Mouse (Mus musculus): Measurements from ENCODE around the gene Nusap1. TPM values are rescaled to one million over a fixed set of nuclear protein-coding genes. Genes with fewer than 3 reads are reported as not detected.

The Nusap1 gene
- polyA plus RNA-seq, 2 experiments: 45.1 to 88.3 TPM

DNA sequence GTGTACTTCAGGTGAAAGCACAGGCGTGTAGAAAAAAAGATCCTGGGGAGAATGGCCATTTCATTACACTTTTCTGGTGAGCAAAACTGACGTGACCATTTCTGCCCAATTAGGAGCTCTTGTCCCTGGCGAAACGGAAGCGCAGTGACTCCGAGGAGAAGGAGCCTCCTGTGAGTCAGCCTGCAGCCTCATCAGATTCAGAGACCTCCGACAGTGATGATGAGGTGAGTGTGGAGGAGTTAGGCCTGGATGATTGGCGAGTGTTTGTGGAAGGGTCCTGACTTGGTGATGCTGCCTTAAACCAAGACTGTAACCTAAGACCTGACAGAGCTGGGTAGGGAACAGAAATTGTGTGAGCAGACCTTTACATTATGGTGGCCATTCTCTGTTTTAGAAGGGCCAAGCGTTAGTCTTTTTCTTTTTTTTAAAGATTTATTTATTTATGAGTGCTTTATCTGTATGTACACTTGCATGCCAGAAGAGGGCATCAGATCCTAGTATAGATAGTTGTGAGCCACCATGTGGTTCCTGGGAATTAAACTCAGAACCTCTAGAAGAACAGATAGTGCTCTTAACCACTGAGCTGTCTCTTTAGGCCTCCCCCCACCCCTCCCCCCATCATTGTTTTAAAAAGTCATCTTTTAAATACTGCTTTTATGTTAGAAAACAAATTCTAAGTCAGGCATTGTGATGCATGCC is 74.1 kb downstream of the Nusap1 start:
- Histone ChIP-seq H3K36me3 (replicated peaks; ENCODE audit: control insufficient read depth, insufficient read depth, low read depth) (peaks cover 2% of the 10 kb centered on the region; the same call in 1 of the 2 replicates), H3K4me2 (ENCODE audit: low read depth) (no peak overlapping the region), H3K27ac (no peak overlapping the region), H3K4me3 (ENCODE audit: insufficient read depth in 1 of 2, low read depth in 2 of 2, low read length in 2 of 2) (no peak overlapping the region), H3K4me1 (replicated peaks; ENCODE audit: control insufficient read depth in 2 of 2, insufficient read depth in 2 of 2, low read length in 1 of 2) (no peaks in the 10 kb centered on the region), H3K9ac (replicated peaks) (no peak overlapping the region), H3K9me3 (ENCODE audit: control insufficient read depth, low read length) (no peaks in the 10 kb centered on the region), H3K27me3 (ENCODE audit: control insufficient read depth, insufficient read depth, low read length) (no peaks in the 10 kb centered on the region)
- ATAC-seq (ENCODE audit: insufficient read depth): no peak
- TF ChIP-seq EP300 (IDR thresholded peaks at IDR 0.05; ENCODE audit: low read depth) (no peak), CTCF (IDR thresholded peaks at IDR 0.05; ENCODE audit: low read depth) (peak; percentile 27; the same call in 1 of the 2 replicates)
- no peak for DNase-seq (ENCODE audit: low read depth in 3 of 3, low spot score in 3 of 3)
- 77% methylated on average over 9 of the region's 9 CpGs for WGBS (ENCODE audit: insufficient replicate concordance)

DNA sequence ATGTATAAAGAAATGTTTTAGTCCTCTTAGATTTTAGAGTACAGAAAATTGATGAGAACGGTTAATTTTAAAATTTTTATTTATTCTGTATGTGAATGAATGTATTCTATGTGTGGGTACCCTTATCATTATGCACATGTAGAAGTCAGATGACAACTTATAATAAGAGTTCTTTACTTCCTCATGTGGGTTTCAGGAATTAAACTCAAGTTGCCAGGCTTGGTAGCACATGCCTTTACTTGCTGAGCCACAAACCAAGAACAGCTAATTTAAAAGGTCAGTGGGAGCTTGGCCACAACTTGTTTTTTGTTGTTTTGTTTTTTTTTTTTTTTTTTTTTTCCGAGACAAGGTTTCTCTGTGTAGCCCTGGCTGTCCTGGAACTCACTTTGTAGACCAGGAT is 76.7 kb downstream of the Nusap1 start:
- ATAC-seq (ENCODE audit: insufficient read depth) (no peak), DNase-seq (ENCODE audit: low read depth in 3 of 3, low spot score in 3 of 3) (no peak)
- TF ChIP-seq EP300 (IDR thresholded peaks at IDR 0.05; ENCODE audit: low read depth) (no peak), CTCF (IDR thresholded peaks at IDR 0.05; ENCODE audit: low read depth) (no peak)

DNA sequence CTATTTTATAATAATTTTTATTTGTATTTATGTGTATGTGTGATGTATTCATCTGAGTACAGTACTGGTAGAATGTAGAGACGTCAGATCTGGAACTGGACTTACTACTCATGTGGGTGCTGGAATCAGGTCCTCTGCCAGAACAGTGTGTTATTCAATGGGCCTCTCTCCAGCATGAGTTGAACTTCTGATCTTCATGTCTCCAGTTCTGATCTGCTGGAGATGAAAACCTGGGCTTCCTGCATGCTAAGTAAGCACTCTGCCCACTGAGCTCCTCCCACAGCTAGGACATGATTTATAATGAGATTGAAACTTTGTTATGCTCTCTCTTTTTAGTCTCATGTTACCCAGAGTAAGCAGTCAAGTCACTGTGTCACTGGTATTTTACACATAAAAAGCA is 78.0 kb downstream of the Nusap1 start:
- Histone ChIP-seq H3K27ac (no peak overlapping the region), H3K9me3 (ENCODE audit: control insufficient read depth, low read length) (no peaks in the 10 kb centered on the region), H3K36me3 (replicated peaks; ENCODE audit: control insufficient read depth, insufficient read depth, low read depth) (peaks cover 3% of the 10 kb centered on the region; the same call in 1 of the 2 replicates), H3K4me3 (ENCODE audit: insufficient read depth in 1 of 2, low read depth in 2 of 2, low read length in 2 of 2) (no peak overlapping the region), H3K9ac (replicated peaks) (no peak overlapping the region), H3K4me1 (replicated peaks; ENCODE audit: control insufficient read depth in 2 of 2, insufficient read depth in 2 of 2, low read length in 1 of 2) (no peaks in the 10 kb centered on the region), H3K4me2 (ENCODE audit: low read depth) (no peak overlapping the region), H3K27me3 (ENCODE audit: control insufficient read depth, insufficient read depth, low read length) (no peaks in the 10 kb centered on the region)
- 48% methylated on average over 1 of the region's 1 CpGs for WGBS (ENCODE audit: insufficient replicate concordance)
- no peak for ATAC-seq (ENCODE audit: insufficient read depth)
- no peak for TF ChIP-seq EP300 (IDR thresholded peaks at IDR 0.05; ENCODE audit: low read depth)
- no peak for TF ChIP-seq CTCF (IDR thresholded peaks at IDR 0.05; ENCODE audit: low read depth)
- DNase-seq (ENCODE audit: low read depth in 3 of 3, low spot score in 3 of 3): no peak

More for the DNA sequence above, 76.7 kb downstream of the Nusap1 start:
- WGBS (ENCODE audit: insufficient replicate concordance): 58% methylated on average over 2 of the region's 2 CpGs
- H3K9me3 ChIP-seq (ENCODE audit: control insufficient read depth, low read length): no peaks in the 10 kb centered on the region
- no peak overlapping the region for H3K4me3 ChIP-seq (ENCODE audit: insufficient read depth in 1 of 2, low read depth in 2 of 2, low read length in 2 of 2)
- no peaks in the 10 kb centered on the region for H3K4me1 ChIP-seq (replicated peaks; ENCODE audit: control insufficient read depth in 2 of 2, insufficient read depth in 2 of 2, low read length in 1 of 2)
- H3K27ac ChIP-seq: no peak overlapping the region
- peaks cover 2% of the 10 kb centered on the region; the same call in 1 of the 2 replicates for H3K36me3 ChIP-seq (replicated peaks; ENCODE audit: control insufficient read depth, insufficient read depth, low read depth)
- no peak overlapping the region for H3K9ac ChIP-seq (replicated peaks)
- no peaks in the 10 kb centered on the region for H3K27me3 ChIP-seq (ENCODE audit: control insufficient read depth, insufficient read depth, low read length)
- no peak overlapping the region for H3K4me2 ChIP-seq (ENCODE audit: low read depth)

DNA sequence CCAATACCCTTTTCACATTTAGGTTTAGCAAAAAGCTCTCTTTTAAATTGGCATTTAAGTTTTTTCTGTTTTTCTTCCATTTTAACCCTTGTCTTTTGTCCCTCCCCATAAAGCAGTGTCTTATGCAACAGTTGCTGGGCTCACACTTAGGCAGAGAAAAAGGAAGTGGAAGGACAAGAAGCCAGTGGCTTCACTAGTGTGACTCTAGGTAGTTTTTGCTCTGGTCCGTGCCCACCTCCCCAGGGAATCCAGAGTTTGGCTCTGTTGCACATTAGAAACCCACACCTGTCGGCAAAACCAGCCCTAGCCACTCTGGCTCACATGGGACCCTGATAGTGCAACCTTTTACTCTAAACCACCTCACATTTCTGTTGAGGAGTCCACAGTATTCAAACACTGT is 80.4 kb downstream of the Nusap1 start:
- TF ChIP-seq EP300 (IDR thresholded peaks at IDR 0.05; ENCODE audit: low read depth) (no peak), CTCF (IDR thresholded peaks at IDR 0.05; ENCODE audit: low read depth) (no peak)
- ATAC-seq (ENCODE audit: insufficient read depth) (no peak), DNase-seq (ENCODE audit: low read depth in 3 of 3, low spot score in 3 of 3) (no peak)
- 57% methylated on average over 2 of the region's 2 CpGs for WGBS (ENCODE audit: insufficient replicate concordance)
- Histone ChIP-seq H3K36me3 (replicated peaks; ENCODE audit: control insufficient read depth, insufficient read depth, low read depth) (peaks cover 5% of the 10 kb centered on the region; the same call in 1 of the 2 replicates), H3K9me3 (ENCODE audit: control insufficient read depth, low read length) (no peaks in the 10 kb centered on the region), H3K4me1 (replicated peaks; ENCODE audit: control insufficient read depth in 2 of 2, insufficient read depth in 2 of 2, low read length in 1 of 2) (no peaks in the 10 kb centered on the region), H3K27me3 (ENCODE audit: control insufficient read depth, insufficient read depth, low read length) (no peaks in the 10 kb centered on the region), H3K4me3 (ENCODE audit: insufficient read depth in 1 of 2, low read depth in 2 of 2, low read length in 2 of 2) (no peak overlapping the region), H3K27ac (no peak overlapping the region), H3K9ac (replicated peaks) (no peak overlapping the region), H3K4me2 (ENCODE audit: low read depth) (no peak overlapping the region)

DNA sequence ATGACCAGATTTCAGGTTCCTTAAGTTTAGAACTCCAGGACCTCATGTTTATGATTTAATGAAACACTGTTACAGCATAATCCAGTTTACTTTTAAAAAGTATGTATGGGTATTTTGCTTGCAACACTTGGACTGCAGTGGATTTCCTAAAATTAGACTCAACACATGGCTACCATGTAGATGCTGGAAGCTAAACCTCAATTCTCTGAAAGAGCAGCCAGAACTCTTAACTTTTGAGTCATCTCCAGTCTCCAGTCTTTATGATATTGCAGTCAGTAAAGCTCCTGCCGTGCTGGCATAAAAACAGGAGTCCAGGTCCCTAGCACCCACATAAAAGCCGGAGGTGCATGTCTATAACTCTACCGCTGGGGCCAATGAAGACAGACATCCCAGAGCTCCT is 81.9 kb downstream of the Nusap1 start:
- no peak overlapping the region for H3K4me3 ChIP-seq (ENCODE audit: insufficient read depth in 1 of 2, low read depth in 2 of 2, low read length in 2 of 2)
- H3K27ac ChIP-seq: no peak overlapping the region
- no peak overlapping the region for H3K9ac ChIP-seq (replicated peaks)
- no peaks in the 10 kb centered on the region for H3K4me1 ChIP-seq (replicated peaks; ENCODE audit: control insufficient read depth in 2 of 2, insufficient read depth in 2 of 2, low read length in 1 of 2)
- DNase-seq (ENCODE audit: low read depth in 3 of 3, low spot score in 3 of 3) (no peak), ATAC-seq (ENCODE audit: insufficient read depth) (no peak)
- H3K9me3 ChIP-seq (ENCODE audit: control insufficient read depth, low read length): no peaks in the 10 kb centered on the region
- 79% methylated on average over 3 of the region's 3 CpGs for WGBS (ENCODE audit: insufficient replicate concordance)
- H3K4me2 ChIP-seq (ENCODE audit: low read depth): no peak overlapping the region
- no peaks in the 10 kb centered on the region for H3K27me3 ChIP-seq (ENCODE audit: control insufficient read depth, insufficient read depth, low read length)
- TF ChIP-seq CTCF (IDR thresholded peaks at IDR 0.05; ENCODE audit: low read depth) (no peak), EP300 (IDR thresholded peaks at IDR 0.05; ENCODE audit: low read depth) (no peak)
- H3K36me3 ChIP-seq (replicated peaks; ENCODE audit: control insufficient read depth, insufficient read depth, low read depth): peaks cover 5% of the 10 kb centered on the region; the same call in 1 of the 2 replicates

Other genes with a start within 250 kb of the Nusap1 start
- gene Ino80, start 140.6 kb upstream of the Nusap1 start, polyA plus RNA-seq (2012; rRNA removed): 3.3 and 4.4 TPM in 2 replicates
- gene Ino80, start 140.6 kb upstream of the Nusap1 start, polyA plus RNA-seq (2014; fragmentation: Nextera tagmentation; extraction: Ambion mirVana): 1.8 and 2.0 TPM in 2 replicates
- gene Exd1, start 70.7 kb upstream of the Nusap1 start, polyA plus RNA-seq (2012; rRNA removed): 0.11 and 0.12 TPM in 2 replicates
- 0.14 and 0.15 TPM in 2 replicates for gene Exd1, start 70.7 kb upstream of the Nusap1 start, polyA plus RNA-seq (2014; fragmentation: Nextera tagmentation; extraction: Ambion mirVana)
- 28.1 and 31.3 TPM in 2 replicates for gene Chp1, start 70.6 kb upstream of the Nusap1 start, polyA plus RNA-seq (2012; rRNA removed)
- 47.5 and 49.3 TPM in 2 replicates for gene Chp1, start 70.6 kb upstream of the Nusap1 start, polyA plus RNA-seq (2014; fragmentation: Nextera tagmentation; extraction: Ambion mirVana)
- gene Oip5, start 171 bp downstream of the Nusap1 start, polyA plus RNA-seq (2012; rRNA removed): 22.6 and 23.9 TPM in 2 replicates
- 30.1 and 37.8 TPM in 2 replicates for gene Oip5, start 171 bp downstream of the Nusap1 start, polyA plus RNA-seq (2014; fragmentation: Nextera tagmentation; extraction: Ambion mirVana)
- 7.1 and 11.7 TPM in 2 replicates for gene Ndufaf1, start 44.5 kb downstream of the Nusap1 start, polyA plus RNA-seq (2012; rRNA removed)
- gene Ndufaf1, start 44.5 kb downstream of the Nusap1 start, polyA plus RNA-seq (2014; fragmentation: Nextera tagmentation; extraction: Ambion mirVana): 28.5 and 30.2 TPM in 2 replicates
- gene Rtf1, start 56.8 kb downstream of the Nusap1 start, polyA plus RNA-seq (2012; rRNA removed): 6.1 and 7.9 TPM in 2 replicates
- 6.6 and 9.0 TPM in 2 replicates for gene Rtf1, start 56.8 kb downstream of the Nusap1 start, polyA plus RNA-seq (2014; fragmentation: Nextera tagmentation; extraction: Ambion mirVana)
- 2.0 and 2.1 TPM in 2 replicates for gene Itpka, start 124.0 kb downstream of the Nusap1 start, polyA plus RNA-seq (2012; rRNA removed)
- 2.3 and 2.4 TPM in 2 replicates for gene Itpka, start 124.0 kb downstream of the Nusap1 start, polyA plus RNA-seq (2014; fragmentation: Nextera tagmentation; extraction: Ambion mirVana)
- 0.08 and 0.12 TPM in 2 replicates for gene Ltk, start 142.1 kb downstream of the Nusap1 start, polyA plus RNA-seq (2012; rRNA removed)
- gene Ltk, start 142.1 kb downstream of the Nusap1 start, polyA plus RNA-seq (2014; fragmentation: Nextera tagmentation; extraction: Ambion mirVana): 0.05 and 0.06 TPM in 2 replicates
- gene Rpap1, start 169.2 kb downstream of the Nusap1 start, polyA plus RNA-seq (2012; rRNA removed): 6.1 and 6.6 TPM in 2 replicates
- 6.0 and 6.7 TPM in 2 replicates for gene Rpap1, start 169.2 kb downstream of the Nusap1 start, polyA plus RNA-seq (2014; fragmentation: Nextera tagmentation; extraction: Ambion mirVana)
- 0.71 and 0.76 TPM in 2 replicates for gene Tyro3, start 179.4 kb downstream of the Nusap1 start, polyA plus RNA-seq (2012; rRNA removed)
- 0.65 and 0.73 TPM in 2 replicates for gene Tyro3, start 179.4 kb downstream of the Nusap1 start, polyA plus RNA-seq (2014; fragmentation: Nextera tagmentation; extraction: Ambion mirVana)